Mouse (Mus musculus) adrenal gland, adult 2 months (tissue): ENCODE measurements around the gene Ucp3. TPM values are rescaled to one million over a fixed set of nuclear protein-coding genes. Genes with fewer than 3 reads are reported as not detected.
"Not testable (repeated sequence)": the region's sequence is repeated elsewhere in the genome, so short reads cannot be mapped to it uniquely, and the experiment has no call there.

Source experiments
- DNase-seq: peaks from one replicate; pipeline ENCODE4 v3.0.0; 2021
- polyA plus RNA-seq: library from polyadenylated mRNA; depleted of rRNA; stranded (reverse); fragments of >200 nt; gene quantifications from 2 replicates; pipeline ENCODE4 v1.2.3, GENCODE M21; 2012
- total RNA-seq, 2 experiments: library from RNA; stranded (reverse); gene quantifications; 2 replicates each; pipeline ENCODE4 v1.2.3; 2021

Ucp3 gene
- total and polyA plus RNA-seq, 3 experiments = 17.0 to 58.7 (median 22.7) TPM

GRCm38 (mm10) chr7:100473846-100474454, 1.2 kb downstream of the Ucp3 start:
- DNase-seq = peak; percentile 31

DNA sequence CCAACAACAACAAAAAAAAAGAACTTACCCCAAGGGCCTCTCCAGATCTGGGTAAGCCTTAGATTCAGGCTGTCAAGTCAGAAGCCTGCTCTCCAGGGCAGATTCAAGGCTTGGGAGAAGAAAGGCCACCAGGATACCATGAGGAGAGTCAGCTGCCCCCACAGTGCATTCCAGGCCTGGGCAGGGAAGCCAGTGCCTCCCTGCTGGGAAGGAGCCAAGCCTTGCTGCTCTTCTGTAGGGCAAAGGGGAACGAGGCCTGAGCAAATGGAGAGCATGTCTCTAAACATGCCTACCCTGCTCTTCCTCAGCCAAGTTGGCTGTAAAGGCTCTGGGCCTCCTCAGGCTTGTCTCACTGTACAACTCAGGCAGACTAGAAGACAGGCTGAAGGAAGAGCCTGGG, 1.9 kb downstream of the Ucp3 start:
- peak; percentile 69 for DNase-seq

GRCm38 (mm10) chr7:100479100-100479822, 6.5 kb downstream of the Ucp3 start:
- DNase-seq = no peak

- DNase-seq = no peak
Observed at GRCm38 (mm10) chr7:100479823-100480164, 7.0 kb downstream of the Ucp3 start.

GRCm38 (mm10) chr7:100480175-100480574, 7.4 kb downstream of the Ucp3 start:
- no peak for DNase-seq

GRCm38 (mm10) chr7:100482046-100482445, 9.3 kb downstream of the Ucp3 start:
- not testable (repeated sequence) for DNase-seq

DNA sequence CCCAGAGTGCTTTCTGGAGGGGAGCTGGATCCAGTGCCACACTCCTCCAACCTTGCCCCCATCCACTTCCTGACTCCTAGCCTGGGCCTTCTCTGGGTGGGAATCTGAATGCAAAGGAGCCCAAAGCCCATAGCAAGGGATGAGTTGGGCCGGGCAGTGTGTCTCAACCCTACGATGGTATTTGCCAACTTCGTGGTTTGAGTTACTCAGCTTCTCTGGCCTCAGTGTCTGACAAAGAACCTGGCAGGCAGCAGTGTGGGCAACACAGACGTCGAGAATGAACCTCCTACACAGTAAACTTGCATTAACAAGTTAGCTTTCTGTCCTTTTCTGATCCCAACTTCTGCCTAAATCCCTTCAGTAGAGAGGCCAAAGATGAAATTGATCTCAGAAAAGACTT, 11.7 kb downstream of the Ucp3 start:
- peak; percentile 62 for DNase-seq

DNA sequence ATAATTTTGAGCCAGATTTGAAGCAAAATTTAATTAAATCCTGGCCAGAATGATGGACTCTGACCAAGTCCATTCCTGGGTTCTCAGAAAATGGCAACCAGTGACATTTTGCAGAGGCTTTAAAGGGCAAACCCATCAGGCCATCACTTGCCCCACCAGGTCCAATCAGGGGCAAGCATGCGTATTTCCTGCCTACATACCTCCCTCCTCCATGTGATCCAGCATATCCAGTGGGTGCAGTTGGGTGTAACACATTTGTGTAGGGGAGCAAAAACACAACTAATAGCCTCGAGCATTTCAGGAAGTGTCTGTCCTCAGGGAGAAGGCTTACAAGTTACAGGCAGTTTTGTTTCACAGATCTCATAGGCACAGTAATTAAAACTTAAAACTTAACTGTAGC, 14.5 kb downstream of the Ucp3 start:
- DNase-seq = no peak

- DNase-seq = no peak
Observed at GRCm38 (mm10) chr7:100488474-100489048, 15.8 kb downstream of the Ucp3 start.

- DNase-seq = no peak
Observed at GRCm38 (mm10) chr7:100492391-100493116, 19.8 kb downstream of the Ucp3 start.

- DNase-seq = peak; percentile 87
Observed at GRCm38 (mm10) chr7:100493117-100493483, 20.3 kb downstream of the Ucp3 start, which contains the start of gene Ucp2. Ucp2 (plus strand) TSS chr7:100493337.

DNA sequence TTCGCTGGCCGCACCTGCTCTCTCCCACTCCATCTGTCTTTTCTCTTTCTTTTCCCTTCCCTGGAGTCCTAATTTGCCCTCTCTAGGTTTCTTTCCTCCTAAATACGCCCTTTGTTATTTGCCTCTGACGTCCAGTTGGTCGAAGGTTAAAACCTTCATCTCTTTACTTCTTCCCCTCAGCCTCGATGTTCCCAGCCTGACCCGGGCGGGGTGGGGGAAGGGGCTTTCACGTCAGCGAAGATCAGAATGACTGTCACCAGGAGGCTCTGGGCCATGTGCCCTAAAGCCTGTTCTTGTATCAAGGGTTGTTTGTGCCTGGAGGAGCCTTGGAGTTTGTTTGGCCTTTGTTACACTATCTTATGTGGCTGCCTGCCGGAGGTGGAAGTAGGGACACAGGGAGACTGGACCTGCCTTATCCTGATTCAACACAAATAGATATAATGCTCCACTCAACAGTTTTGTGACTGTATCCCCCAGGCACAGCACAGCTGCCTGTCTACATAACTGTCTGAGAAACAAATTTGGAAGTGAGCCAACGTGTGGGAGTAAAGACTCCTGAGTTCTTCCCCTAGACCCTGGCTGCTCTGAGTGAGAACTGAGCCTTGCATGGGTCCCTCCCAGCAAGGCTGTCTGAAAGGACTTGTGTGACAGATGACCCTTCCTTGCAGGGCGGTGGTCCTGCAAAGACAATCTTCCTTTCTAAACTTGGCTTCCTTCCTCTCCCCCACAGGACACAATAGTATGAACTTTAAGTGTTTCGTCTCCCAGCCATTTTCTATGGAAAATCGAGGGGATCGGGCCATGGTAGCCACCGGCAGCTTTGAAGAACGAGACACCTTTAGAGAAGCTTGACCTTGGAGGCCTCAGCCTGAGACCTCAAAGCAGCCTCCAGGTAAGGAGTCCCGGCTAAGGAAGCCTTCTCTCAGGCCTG, 21.0 kb downstream of the Ucp3 start:
- peak; percentile 19 for DNase-seq

- DNase-seq = no peak
Observed at GRCm38 (mm10) chr7:100494415-100494831, 21.6 kb downstream of the Ucp3 start.

- DNase-seq = no peak
Observed at GRCm38 (mm10) chr7:100495042-100495441, 22.3 kb downstream of the Ucp3 start.

GRCm38 (mm10) chr7:100495581-100496251, 22.9 kb downstream of the Ucp3 start:
- peak; percentile 77 for DNase-seq

- no peak for DNase-seq
Observed at GRCm38 (mm10) chr7:100496371-100496770, 23.6 kb downstream of the Ucp3 start.

DNA sequence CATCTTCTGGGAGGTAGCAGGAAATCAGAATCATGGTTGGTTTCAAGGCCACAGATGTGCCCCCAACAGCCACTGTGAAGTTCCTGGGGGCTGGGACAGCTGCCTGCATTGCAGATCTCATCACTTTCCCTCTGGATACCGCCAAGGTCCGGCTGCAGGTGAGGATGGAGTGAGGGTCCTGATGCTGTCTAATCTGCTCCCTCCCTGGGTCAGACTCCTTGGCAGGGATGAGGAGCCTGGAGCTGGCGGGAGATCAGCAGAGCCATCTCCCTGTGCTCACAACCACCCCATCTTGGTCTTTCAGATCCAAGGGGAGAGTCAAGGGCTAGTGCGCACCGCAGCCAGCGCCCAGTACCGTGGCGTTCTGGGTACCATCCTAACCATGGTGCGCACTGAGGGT, 24.0 kb downstream of the Ucp3 start:
- no peak for DNase-seq

DNA sequence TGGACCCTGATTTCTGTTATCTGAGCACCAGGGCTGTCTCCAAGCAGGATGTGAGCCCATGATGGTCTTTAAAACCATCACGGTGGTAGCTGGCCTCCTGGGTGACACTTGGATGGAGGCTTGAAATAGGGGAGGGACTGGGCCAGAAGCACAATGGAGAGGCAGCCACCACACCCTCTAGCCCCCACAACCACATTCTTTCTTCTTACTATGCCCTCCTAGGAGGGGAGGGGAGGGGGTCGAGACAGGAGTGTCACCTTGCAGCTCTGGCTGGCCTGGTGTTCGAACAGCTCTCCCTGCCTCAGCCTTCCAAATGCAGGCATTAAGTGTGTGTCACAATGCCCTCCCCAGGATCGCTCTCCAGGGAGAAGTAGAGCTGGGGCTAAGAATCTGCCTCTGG, 24.6 kb downstream of the Ucp3 start:
- no peak for DNase-seq

DNA sequence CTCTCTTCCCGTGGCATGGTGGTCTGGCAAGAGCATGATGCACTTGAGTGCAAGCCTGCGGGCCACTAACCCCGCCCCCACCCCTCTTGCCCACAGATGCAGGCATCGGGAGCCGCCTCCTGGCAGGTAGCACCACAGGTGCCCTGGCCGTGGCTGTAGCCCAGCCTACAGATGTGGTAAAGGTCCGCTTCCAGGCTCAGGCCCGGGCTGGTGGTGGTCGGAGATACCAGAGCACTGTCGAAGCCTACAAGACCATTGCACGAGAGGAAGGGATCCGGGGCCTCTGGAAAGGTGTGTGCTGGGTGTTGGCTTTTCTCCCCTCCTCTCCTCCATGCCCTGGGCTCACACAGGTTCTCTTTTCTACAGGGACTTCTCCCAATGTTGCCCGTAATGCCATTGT, 25.2 kb downstream of the Ucp3 start:
- no peak for DNase-seq

- DNase-seq = no peak
Observed at GRCm38 (mm10) chr7:100499465-100499864, 26.7 kb downstream of the Ucp3 start.
